Mouse (Mus musculus) stomach, postnatal 0 days (tissue): ENCODE results near the gene Fcgrt.

Experiments used
- CTCF ChIP-seq: IDR thresholded peaks from 2 replicates; pipeline ENCODE4 v1.5.1; 2016; ENCODE audit warnings: antibody characterized with exemption, low read depth, mild to moderate bottlenecking, moderate library complexity
- EP300 ChIP-seq: optimal IDR thresholded peaks from 2 replicates; pipeline ENCODE3; 2016; ENCODE audit warnings: antibody characterized with exemption

- TF ChIP-seq EP300 (no peak), CTCF (no peak)
These were observed 56.7 kb downstream of the Fcgrt start for GRCm38 (mm10) chr7:45046853-45047350.
